Mouse (Mus musculus): ENCODE measurements at regions not wholly inside any gene's neighbourhood (a gene's known extent, or its start where the extent isn't known, plus 50 kb on each side); places are given as distances from the start of the nearest gene placed in this dataset.
A peak's percentile ranks its signal among the peaks of the same experiment; 100 is the strongest.

- no peak for DNase-seq (ENCODE audit: low read depth)
These were observed 99.3 kb upstream of the Col1a2 start for GRCm38 (mm10) chr6:4405301-4405700.

GRCm38 (mm10) chr6:4407748-4408147, 96.9 kb upstream of the Col1a2 start:
- DNase-seq (ENCODE audit: low read depth): peak; percentile 2

DNA sequence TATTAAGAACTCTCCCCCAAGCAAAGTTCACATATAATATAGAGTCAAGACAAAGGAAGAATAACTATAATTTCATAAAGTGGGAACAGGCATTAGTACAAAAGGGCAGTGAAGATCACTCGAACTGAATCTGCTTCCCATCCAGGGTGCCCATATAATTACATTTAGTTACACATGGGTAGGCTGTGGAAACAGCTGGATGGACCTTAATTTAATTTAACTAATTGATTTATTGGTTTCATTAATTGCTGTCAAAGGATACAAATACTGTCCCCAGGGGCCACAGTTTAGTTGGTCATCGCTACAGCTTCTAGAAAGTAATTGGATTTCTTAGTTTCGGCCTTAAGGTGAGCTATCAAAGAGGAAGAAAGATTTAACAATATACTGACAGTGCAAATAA, 91.4 kb upstream of the Col1a2 start:
- no peak for DNase-seq (ENCODE audit: low read depth)

- DNase-seq (ENCODE audit: low read depth): peak; percentile 9
These were observed 90.4 kb upstream of the Col1a2 start for GRCm38 (mm10) chr6:4414166-4414565.

GRCm38 (mm10) chr6:4415206-4415605, 89.4 kb upstream of the Col1a2 start:
- DNase-seq (ENCODE audit: low read depth): no peak

- DNase-seq (ENCODE audit: low read depth): no peak
These were observed 87.3 kb upstream of the Col1a2 start for GRCm38 (mm10) chr6:4417247-4417709.

DNA sequence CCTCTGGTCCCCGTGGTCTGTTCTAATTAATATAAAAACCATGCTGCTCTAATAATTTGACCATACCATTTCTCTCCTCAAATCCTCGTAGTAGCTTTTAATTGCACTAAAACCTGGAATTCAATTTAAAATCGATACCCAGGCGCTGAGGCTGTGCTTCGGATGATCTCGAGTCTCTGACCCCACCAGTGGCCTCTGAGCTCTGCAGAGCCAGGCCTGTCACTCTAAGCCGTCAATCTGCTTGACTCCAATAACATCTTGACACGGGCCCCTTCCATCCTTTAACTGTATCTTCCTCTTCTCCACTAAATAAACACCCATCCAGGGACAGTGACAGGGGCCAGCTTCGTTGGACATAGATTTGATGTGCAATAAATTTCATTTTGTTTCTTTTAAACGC, 86.2 kb upstream of the Col1a2 start:
- DNase-seq (ENCODE audit: low read depth): no peak

- no peak for DNase-seq (ENCODE audit: low read depth)
These were observed 85.7 kb upstream of the Col1a2 start for GRCm38 (mm10) chr6:4418941-4419351.

- no peak for DNase-seq (ENCODE audit: low read depth)
These were observed 83.1 kb upstream of the Col1a2 start for GRCm38 (mm10) chr6:4421466-4421865.

DNA sequence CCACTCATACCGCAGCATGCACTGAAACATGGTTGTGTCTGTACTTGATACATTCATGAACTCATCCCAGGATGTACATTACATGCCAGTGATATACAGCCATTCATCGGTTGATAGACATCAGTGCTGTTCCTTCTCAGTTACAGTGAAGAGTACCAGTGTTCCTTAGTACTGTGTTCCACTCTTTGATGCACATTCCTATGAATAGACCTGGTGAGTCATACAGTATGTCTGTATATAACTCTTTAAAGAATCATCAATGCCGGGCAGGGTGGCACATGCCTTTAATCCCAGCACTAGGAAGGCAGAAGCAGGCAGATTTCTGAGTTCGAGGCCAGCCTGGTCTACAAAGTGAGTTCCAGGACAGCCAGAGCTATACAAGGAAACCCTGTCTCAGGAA, 77.5 kb upstream of the Col1a2 start:
- DNase-seq (ENCODE audit: low read depth): no peak

DNA sequence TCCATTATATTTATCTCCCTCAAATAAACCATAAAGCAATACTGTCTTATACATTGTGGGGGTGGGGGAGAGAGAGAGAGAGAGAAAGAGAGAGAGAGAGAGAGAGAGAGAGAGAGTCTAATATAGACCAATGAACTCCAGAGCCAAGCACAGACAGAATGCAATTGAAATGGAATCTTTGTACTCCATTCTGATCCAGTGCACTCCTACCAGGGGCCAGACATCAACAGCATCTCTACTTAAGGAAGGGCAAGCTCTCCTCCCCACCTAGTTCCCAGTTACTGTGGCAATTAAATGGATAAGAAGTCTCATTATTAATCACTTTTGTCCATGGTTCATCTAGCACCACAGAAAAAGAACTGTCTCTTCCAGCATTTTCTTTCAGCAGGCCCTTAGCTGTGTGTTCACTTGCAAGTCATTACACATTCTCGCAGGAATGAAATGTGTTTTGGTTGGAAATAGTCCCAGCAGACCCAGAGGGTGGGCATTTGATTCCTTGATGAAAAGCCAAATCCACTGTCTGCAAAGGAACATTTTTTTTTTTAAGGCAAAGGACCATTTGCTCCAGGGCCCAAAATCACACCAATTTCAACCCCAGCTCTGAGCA, 73.8 kb upstream of the Col1a2 start:
- DNase-seq (ENCODE audit: low read depth): no peak

- DNase-seq (ENCODE audit: low read depth): no peak
These were observed 72.4 kb upstream of the Col1a2 start for GRCm38 (mm10) chr6:4432192-4432591.

GRCm38 (mm10) chr6:4436439-4436838, 68.2 kb upstream of the Col1a2 start:
- DNase-seq (ENCODE audit: low read depth): no peak

DNA sequence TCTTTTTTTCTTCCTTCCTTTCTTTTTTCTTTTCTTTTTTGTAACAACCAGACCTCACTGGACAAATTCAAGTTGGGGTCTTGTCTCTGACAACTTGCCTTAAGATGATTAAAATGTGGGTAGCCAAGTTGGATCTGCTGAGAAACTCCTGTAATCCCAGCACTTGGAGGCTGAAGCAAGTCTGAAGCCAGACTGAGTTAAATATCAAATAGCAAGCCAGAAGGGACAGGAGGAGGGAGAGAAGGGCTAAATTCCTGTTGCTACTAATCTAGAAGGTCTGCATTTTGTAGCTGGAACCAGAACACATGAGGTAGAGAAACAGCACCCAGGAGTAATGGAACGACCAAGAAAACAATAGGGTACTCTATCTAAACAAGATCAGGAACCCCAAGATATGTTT, 67.7 kb upstream of the Col1a2 start:
- no peak for DNase-seq (ENCODE audit: low read depth)

GRCm38 (mm10) chr6:4441618-4442167, 62.9 kb upstream of the Col1a2 start:
- no peak for DNase-seq (ENCODE audit: low read depth)

GRCm38 (mm10) chr6:4445906-4446305, 58.7 kb upstream of the Col1a2 start:
- no peak for DNase-seq (ENCODE audit: low read depth)

DNA sequence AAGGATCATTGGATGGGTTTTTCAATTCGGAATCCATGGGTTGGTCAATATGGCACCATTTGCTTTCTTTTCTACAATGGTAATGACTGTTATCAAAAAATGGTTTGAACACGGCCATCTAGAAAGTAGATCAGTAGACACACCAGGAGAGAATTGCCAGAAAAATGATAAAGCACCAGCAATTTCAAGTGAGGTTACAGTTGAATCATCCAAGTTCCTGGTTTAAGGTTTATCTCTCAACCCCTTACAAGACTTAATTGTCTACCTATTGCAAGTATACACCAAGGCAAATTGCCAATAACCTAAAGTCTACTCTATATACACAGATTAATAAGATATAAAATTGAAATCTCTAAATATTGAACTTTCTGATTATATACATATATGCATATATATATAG, 53.4 kb upstream of the Col1a2 start:
- no peak for DNase-seq (ENCODE audit: low read depth)

All from naive thymus-derived CD4-positive, alpha-beta T cell, adult 2 months (primary cell).